Mouse (Mus musculus): ENCODE measurements around the gene Prm1. TPM values are rescaled to one million over a fixed set of nuclear protein-coding genes. Genes with fewer than 3 reads are reported as not detected.

The Prm1 gene
- polyA plus RNA-seq, 1 experiment, result not detected

- H3K27ac ChIP-seq (ENCODE audit: insufficient read depth, low read length), result no peak overlapping the region
- no peak for TF ChIP-seq POLR2A (IDR thresholded peaks at IDR 0.05; ENCODE audit: low read depth, low read length)
- no peak for TF ChIP-seq CTCF (IDR thresholded peaks at IDR 0.05; ENCODE audit: borderline replicate concordance, insufficient read depth, low read length)
- H3K4me1 ChIP-seq (ENCODE audit: control insufficient read depth, insufficient read depth, low read length), result peaks cover 3% of the 10 kb centered on the region
- no peak overlapping the region for H3K4me3 ChIP-seq (ENCODE audit: insufficient read depth, low read length)
Observed at GRCm38 (mm10) chr16:10840018-10840417, 34.4 kb upstream of the Prm1 start.

DNA sequence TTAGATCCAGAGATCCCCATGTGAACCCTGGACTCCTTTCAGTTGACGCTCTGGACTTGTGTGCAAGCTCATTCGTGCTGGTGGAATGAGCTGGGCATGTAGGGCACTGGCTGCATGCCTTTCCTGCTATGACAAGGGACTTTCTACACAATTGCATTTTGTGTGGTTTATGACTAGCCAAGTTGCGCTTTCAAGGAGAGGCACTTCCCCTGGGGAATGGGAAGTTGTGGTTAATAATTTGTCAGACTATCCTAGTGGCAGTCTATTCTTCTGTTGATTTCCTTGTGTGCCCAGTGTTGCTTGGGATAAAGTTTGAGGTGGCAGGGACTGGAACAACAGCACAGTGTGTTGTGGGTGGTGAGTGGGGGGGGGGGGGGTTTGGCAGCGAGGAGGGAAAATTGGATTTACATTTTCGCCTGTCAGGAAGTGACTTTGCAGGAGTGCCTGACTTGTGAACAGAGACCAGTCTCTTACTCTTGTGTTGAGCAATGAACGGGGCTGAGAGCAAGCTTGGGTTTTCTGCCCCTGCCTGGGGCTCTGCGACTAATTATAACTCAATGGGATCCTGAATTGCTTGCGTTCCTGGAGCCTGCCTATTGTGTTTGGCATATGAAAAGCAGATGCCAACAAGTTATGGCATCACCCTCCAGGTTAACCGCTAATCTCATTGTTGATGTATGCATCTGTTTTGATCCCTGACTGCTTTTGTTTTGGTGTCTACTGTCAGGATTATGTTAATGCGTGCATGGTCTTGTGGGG is 33.0 kb upstream of the Prm1 start:
- no peak overlapping the region for H3K4me3 ChIP-seq (ENCODE audit: insufficient read depth, low read length)
- peaks cover 3% of the 10 kb centered on the region for H3K4me1 ChIP-seq (ENCODE audit: control insufficient read depth, insufficient read depth, low read length)
- no peak for TF ChIP-seq POLR2A (IDR thresholded peaks at IDR 0.05; ENCODE audit: low read depth, low read length)
- no peak for TF ChIP-seq CTCF (IDR thresholded peaks at IDR 0.05; ENCODE audit: borderline replicate concordance, insufficient read depth, low read length)
- H3K27ac ChIP-seq (ENCODE audit: insufficient read depth, low read length), result no peak overlapping the region

GRCm38 (mm10) chr16:10837903-10838302 is 32.3 kb upstream of the Prm1 start:
- no peak overlapping the region for H3K27ac ChIP-seq (ENCODE audit: insufficient read depth, low read length)
- TF ChIP-seq POLR2A (IDR thresholded peaks at IDR 0.05; ENCODE audit: low read depth, low read length) (no peak), CTCF (IDR thresholded peaks at IDR 0.05; ENCODE audit: borderline replicate concordance, insufficient read depth, low read length) (no peak)
- no peak overlapping the region for H3K4me3 ChIP-seq (ENCODE audit: insufficient read depth, low read length)
- no peaks in the 10 kb centered on the region for H3K4me1 ChIP-seq (ENCODE audit: control insufficient read depth, insufficient read depth, low read length)

DNA sequence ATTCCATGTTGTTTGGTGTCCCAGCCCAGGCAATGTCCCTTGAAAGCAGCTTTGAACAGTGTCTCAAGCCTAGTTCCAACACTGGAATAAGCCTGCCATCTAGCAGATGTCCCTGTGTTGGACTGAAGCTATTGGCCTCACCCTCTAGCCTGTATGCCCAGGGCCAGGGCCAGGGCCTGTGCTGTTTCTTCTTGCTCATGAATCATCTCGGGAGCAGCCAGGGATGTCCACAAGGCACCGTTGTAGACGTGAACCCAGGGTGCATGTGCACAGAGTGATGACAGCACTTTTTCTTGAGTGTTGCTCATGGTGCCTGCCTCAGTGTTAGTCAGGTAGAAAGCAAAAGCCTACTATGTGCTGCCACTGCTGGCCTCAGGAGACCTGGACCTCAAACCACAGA is 31.6 kb upstream of the Prm1 start:
- H3K27ac ChIP-seq (ENCODE audit: insufficient read depth, low read length), result no peak overlapping the region
- H3K4me3 ChIP-seq (ENCODE audit: insufficient read depth, low read length), result no peak overlapping the region
- H3K4me1 ChIP-seq (ENCODE audit: control insufficient read depth, insufficient read depth, low read length), result no peaks in the 10 kb centered on the region
- TF ChIP-seq CTCF (IDR thresholded peaks at IDR 0.05; ENCODE audit: borderline replicate concordance, insufficient read depth, low read length), result no peak
- TF ChIP-seq POLR2A (IDR thresholded peaks at IDR 0.05; ENCODE audit: low read depth, low read length), result no peak

- Histone ChIP-seq H3K4me1 (ENCODE audit: control insufficient read depth, insufficient read depth, low read length) (no peaks in the 10 kb centered on the region), H3K27ac (ENCODE audit: insufficient read depth, low read length) (no peak overlapping the region), H3K4me3 (ENCODE audit: insufficient read depth, low read length) (no peak overlapping the region)
- TF ChIP-seq POLR2A (IDR thresholded peaks at IDR 0.05; ENCODE audit: low read depth, low read length), result no peak
- no peak for TF ChIP-seq CTCF (IDR thresholded peaks at IDR 0.05; ENCODE audit: borderline replicate concordance, insufficient read depth, low read length)
Observed at GRCm38 (mm10) chr16:10836388-10836787, 30.7 kb upstream of the Prm1 start.

GRCm38 (mm10) chr16:10834911-10835587 is 29.4 kb upstream of the Prm1 start, which contains the start of gene Rmi2:
TSS of gene Rmi2 (plus strand) at chr16:10835059.
- H3K4me1 ChIP-seq (ENCODE audit: control insufficient read depth, insufficient read depth, low read length), result no peaks in the 10 kb centered on the region
- TF ChIP-seq POLR2A (IDR thresholded peaks at IDR 0.05; ENCODE audit: low read depth, low read length) (0 out of 2 replicates have a peak, but pooled peaks have one; percentile 32), CTCF (IDR thresholded peaks at IDR 0.05; ENCODE audit: borderline replicate concordance, insufficient read depth, low read length) (no peak)
- no peak within 1 kb of the TSS for H3K27ac ChIP-seq (ENCODE audit: insufficient read depth, low read length)
- H3K4me3 ChIP-seq (ENCODE audit: insufficient read depth, low read length), result peak within 1 kb of the TSS; percentile 34

GRCm38 (mm10) chr16:10834542-10834910 is 28.9 kb upstream of the Prm1 start:
- H3K4me3 ChIP-seq (ENCODE audit: insufficient read depth, low read length), result peak overlapping the region; percentile 32
- no peak overlapping the region for H3K27ac ChIP-seq (ENCODE audit: insufficient read depth, low read length)
- TF ChIP-seq CTCF (IDR thresholded peaks at IDR 0.05; ENCODE audit: borderline replicate concordance, insufficient read depth, low read length) (no peak), POLR2A (IDR thresholded peaks at IDR 0.05; ENCODE audit: low read depth, low read length) (no peak)
- no peaks in the 10 kb centered on the region for H3K4me1 ChIP-seq (ENCODE audit: control insufficient read depth, insufficient read depth, low read length)

DNA sequence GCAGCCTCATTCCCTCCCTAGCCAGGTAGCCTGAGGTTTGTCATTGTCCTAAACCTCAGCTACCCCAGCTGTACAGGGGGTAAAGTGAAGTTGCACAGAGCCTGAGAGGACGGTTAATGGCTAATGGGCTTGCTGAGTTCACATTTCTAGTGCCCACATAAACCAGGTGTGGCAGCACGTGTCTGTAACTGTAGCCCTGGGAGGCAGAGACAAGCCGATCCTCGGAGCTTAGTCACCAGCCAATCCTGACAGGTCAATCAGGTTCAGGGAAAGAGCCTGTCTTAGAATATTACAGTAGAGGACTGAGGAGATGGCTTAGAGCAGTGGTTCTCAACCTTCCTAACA is 22.8 kb upstream of the Prm1 start:
- TF ChIP-seq CTCF (IDR thresholded peaks at IDR 0.05; ENCODE audit: borderline replicate concordance, insufficient read depth, low read length) (no peak), POLR2A (IDR thresholded peaks at IDR 0.05; ENCODE audit: low read depth, low read length) (no peak)
- Histone ChIP-seq H3K4me3 (ENCODE audit: insufficient read depth, low read length) (no peak overlapping the region), H3K27ac (ENCODE audit: insufficient read depth, low read length) (no peak overlapping the region), H3K4me1 (ENCODE audit: control insufficient read depth, insufficient read depth, low read length) (no peaks in the 10 kb centered on the region)

GRCm38 (mm10) chr16:10827766-10828460 is 22.3 kb upstream of the Prm1 start:
- H3K4me1 ChIP-seq (ENCODE audit: control insufficient read depth, insufficient read depth, low read length), result no peaks in the 10 kb centered on the region
- no peak overlapping the region for H3K27ac ChIP-seq (ENCODE audit: insufficient read depth, low read length)
- no peak overlapping the region for H3K4me3 ChIP-seq (ENCODE audit: insufficient read depth, low read length)
- TF ChIP-seq CTCF (IDR thresholded peaks at IDR 0.05; ENCODE audit: borderline replicate concordance, insufficient read depth, low read length) (no peak), POLR2A (IDR thresholded peaks at IDR 0.05; ENCODE audit: low read depth, low read length) (no peak)

DNA sequence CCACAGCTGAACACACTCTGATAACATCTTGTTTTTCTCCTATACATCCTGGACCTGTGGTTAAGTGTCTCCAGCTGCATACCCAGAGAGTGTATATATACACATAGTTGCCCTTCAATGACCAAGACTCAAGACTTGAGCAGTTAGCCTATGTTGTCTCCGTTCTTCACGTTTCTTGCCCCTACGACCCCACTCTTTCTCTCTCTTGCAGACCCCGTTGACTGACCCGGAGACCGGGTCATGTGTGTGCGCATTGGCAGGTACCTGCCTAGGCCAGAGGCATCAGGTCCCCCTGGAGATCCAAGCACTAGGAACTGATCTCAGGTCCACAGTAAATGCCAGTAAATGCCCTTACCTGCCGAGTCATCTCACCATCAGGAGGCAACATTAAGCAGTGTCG is 21.6 kb upstream of the Prm1 start:
- no peaks in the 10 kb centered on the region for H3K4me1 ChIP-seq (ENCODE audit: control insufficient read depth, insufficient read depth, low read length)
- H3K4me3 ChIP-seq (ENCODE audit: insufficient read depth, low read length), result no peak overlapping the region
- no peak for TF ChIP-seq CTCF (IDR thresholded peaks at IDR 0.05; ENCODE audit: borderline replicate concordance, insufficient read depth, low read length)
- TF ChIP-seq POLR2A (IDR thresholded peaks at IDR 0.05; ENCODE audit: low read depth, low read length), result no peak
- no peak overlapping the region for H3K27ac ChIP-seq (ENCODE audit: insufficient read depth, low read length)
